Mouse (Mus musculus) midbrain, embryonic 14.5 days (tissue): ENCODE data around the gene Hira. TPM values are rescaled to one million over a fixed set of nuclear protein-coding genes. Genes with fewer than 3 reads are reported as not detected.

Experiments
- ATAC-seq: fragments of 200-750 bp; cut with Nextera tagmentation; 2 replicates; pipeline ENCODE4 v1.8.0; 2017; ENCODE audit warnings: moderate number of reproducible peaks, moderate library complexity; ENCODE audit not compliant: low FRiP score, low TSS enrichment
- DNase-seq: peaks from one replicate; pipeline ENCODE4 v3.0.0-alpha.2; 2015
- H3K27ac ChIP-seq: fragments of 300-500 bp; sonication (generic); replicated peaks from 2 replicates; pipeline ENCODE4 v1.5.1; 2014; ENCODE audit warnings: mild to moderate bottlenecking, low read depth, low read length, moderate library complexity
- H3K27me3 ChIP-seq: fragments of 300-500 bp; sonication (generic); 2 replicates; pipeline ENCODE4 v1.6.1; 2014; ENCODE audit warnings: low read length, control low read depth, mixed read lengths; ENCODE audit not compliant: control insufficient read depth, insufficient read depth
- H3K36me3 ChIP-seq: fragments of 300-500 bp; sonication (generic); 2 replicates; pipeline ENCODE4 v1.6.1; 2014; ENCODE audit warnings: low read length, control low read depth; ENCODE audit not compliant: control insufficient read depth, insufficient read depth
- H3K4me1 ChIP-seq: fragments of 300-500 bp; sonication (generic); 2 replicates; pipeline ENCODE4 v1.6.1; 2014; ENCODE audit warnings: mild to moderate bottlenecking, antibody characterized with exemption, low read length, control low read depth; ENCODE audit not compliant: control insufficient read depth, insufficient read depth
- H3K4me2 ChIP-seq: fragments of 300-500 bp; sonication (generic); 2 replicates; pipeline ENCODE4 v1.6.1; 2014; ENCODE audit warnings: mild to moderate bottlenecking, low read length, moderate library complexity
- H3K4me3 ChIP-seq: fragments of 300-500 bp; sonication (generic); replicated peaks from 2 replicates; pipeline ENCODE4 v1.5.1; 2014; ENCODE audit warnings: low read depth, low read length
- H3K9ac ChIP-seq: fragments of 300-500 bp; sonication (generic); replicated peaks from 2 replicates; pipeline ENCODE4 v1.6.1; 2014; ENCODE audit warnings: mild to moderate bottlenecking, low read length, moderate library complexity
- H3K9me3 ChIP-seq: fragments of 300-500 bp; sonication (generic); 2 replicates; pipeline ENCODE4 v1.6.1; 2016; ENCODE audit warnings: low read length, control low read depth, mixed read lengths; ENCODE audit not compliant: control insufficient read depth
- WGBS: fragments of 180-500 bp; shearing (Covaris S2); extraction: QIAGEN DNeasy Blood & Tissue Kit; methylation state at CpG from one replicate; pipeline ENCODE4 v1.1.7; 2014; 5-methylcytosine and 5-hydroxymethylcytosine counted together
- polyA plus RNA-seq: library from polyadenylated mRNA; unstranded; fragments of >200 nt; fragmentation: Nextera tagmentation; extraction: Ambion mirVana; gene quantifications from 2 replicates; pipeline ENCODE4 v1.2.1, GENCODE M21; 2014

Hira gene
- polyA plus RNA-seq, 1 experiment from 2014 or later, result 23.4 TPM

DNA sequence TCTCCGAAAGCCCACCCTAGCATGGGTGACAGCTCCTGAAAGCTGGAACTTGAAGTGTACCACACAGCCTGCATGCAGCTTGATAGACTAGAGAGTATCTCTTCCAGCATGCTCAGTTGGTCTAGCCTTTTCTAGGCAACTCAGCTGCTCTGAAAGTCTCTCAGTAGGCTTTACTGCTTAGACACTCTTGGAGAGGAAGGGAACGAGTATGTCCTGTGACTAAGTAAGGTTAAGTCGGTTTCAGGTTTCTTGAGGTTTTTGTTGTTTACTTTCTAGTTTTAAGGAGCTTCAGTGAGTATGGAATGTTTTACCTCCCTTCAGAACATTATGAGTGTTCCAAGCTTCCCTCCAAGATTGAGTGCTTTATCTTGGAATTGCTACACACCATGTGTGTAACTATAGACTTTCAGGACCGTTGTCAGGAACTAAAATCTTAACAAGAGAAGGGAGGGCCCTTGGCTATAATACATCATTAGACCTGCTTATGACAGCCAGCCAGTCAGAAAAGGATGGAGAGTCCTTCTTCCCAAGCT lies 17.1 kb downstream of the Hira start:
- Histone ChIP-seq H3K4me3 (no peak overlapping the region), H3K36me3 (peaks cover 35% of the 10 kb centered on the region), H3K27ac (no peak overlapping the region), H3K4me2 (no peak overlapping the region), H3K4me1 (no peaks in the 10 kb centered on the region), H3K9me3 (no peaks in the 10 kb centered on the region), H3K27me3 (no peaks in the 10 kb centered on the region), H3K9ac (no peak overlapping the region)
- WGBS, result 88% methylated on average over 4 of the region's 4 CpGs
- DNase-seq (no peak), ATAC-seq (no peak)

DNA sequence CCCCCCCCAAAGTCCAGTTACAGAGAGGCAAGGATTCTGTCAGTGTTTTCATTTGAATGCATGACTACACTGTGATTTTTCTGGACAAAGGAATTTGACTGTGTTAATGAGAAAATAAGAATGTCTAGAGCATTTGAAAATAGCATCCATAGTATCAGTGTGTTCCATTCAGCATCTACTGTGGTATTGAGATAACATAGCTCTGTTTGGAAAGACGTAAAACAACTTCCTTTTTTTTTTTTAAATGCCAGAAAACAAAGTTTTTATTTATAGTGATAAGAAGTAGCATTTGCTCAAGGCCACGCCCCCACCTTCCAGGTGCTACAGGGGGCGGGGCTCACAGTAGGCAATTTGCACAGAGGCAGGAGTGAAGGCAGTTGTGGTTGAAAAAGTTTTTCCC lies 18.4 kb downstream of the Hira start:
- peaks cover 48% of the 10 kb centered on the region for H3K36me3 ChIP-seq
- H3K4me3 ChIP-seq, result no peak overlapping the region
- no peak overlapping the region for H3K4me2 ChIP-seq
- H3K27ac ChIP-seq, result no peak overlapping the region
- H3K9me3 ChIP-seq, result no peaks in the 10 kb centered on the region
- WGBS, result 94% methylated on average over 3 of the region's 3 CpGs
- no peaks in the 10 kb centered on the region for H3K4me1 ChIP-seq
- no peak for ATAC-seq
- H3K9ac ChIP-seq, result no peak overlapping the region
- no peaks in the 10 kb centered on the region for H3K27me3 ChIP-seq
- DNase-seq, result no peak

DNA sequence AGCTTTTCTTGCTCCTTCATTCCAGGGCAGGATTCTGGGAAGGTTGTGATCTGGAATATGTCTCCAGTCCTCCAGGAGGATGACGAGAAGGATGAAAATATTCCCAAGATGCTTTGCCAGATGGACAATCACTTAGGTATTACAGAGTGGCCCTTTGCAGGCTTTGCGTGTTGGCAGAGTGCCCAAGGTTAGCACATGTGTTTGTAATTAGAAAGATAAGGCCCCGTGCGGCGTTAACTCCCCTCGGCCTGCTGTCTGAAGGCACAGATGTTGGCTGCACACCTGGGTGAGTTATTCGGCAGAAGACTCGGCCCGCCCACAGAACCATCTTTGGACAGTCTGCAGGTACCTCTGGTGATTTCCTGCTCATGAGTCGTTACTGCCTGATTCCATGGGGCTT lies 19.6 kb downstream of the Hira start:
- H3K4me1 ChIP-seq, result no peaks in the 10 kb centered on the region
- no peaks in the 10 kb centered on the region for H3K27me3 ChIP-seq
- no peak overlapping the region for H3K4me2 ChIP-seq
- H3K4me3 ChIP-seq, result no peak overlapping the region
- H3K9ac ChIP-seq, result no peak overlapping the region
- H3K36me3 ChIP-seq, result peaks cover 57% of the 10 kb centered on the region
- H3K9me3 ChIP-seq, result no peaks in the 10 kb centered on the region
- WGBS, result 89% methylated on average over 10 of the region's 10 CpGs
- H3K27ac ChIP-seq, result no peak overlapping the region
- no peak for ATAC-seq
- DNase-seq, result peak; percentile 3

DNA sequence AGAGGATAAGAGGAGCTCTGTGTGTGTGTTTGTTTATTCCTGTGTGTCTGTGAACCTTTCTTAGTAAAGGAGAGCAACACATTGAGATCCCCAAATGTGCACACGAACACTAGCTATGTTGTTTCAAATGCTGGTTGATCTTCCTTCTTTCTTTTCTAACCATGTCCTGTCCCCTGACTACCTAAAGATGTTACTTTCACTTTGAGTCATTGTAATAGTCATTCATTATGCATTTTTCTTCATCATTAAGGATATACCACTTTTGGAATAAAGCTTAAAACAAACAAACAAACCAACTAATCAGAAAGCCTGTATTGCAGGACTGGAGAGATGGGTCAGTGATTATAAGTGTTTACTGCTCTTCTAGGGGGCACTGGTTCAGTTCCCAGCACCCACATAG lies 28.8 kb downstream of the Hira start:
- Histone ChIP-seq H3K9me3 (no peaks in the 10 kb centered on the region), H3K27me3 (no peaks in the 10 kb centered on the region), H3K4me2 (no peak overlapping the region), H3K4me1 (no peaks in the 10 kb centered on the region), H3K36me3 (peaks cover 68% of the 10 kb centered on the region), H3K27ac (no peak overlapping the region), H3K4me3 (no peak overlapping the region), H3K9ac (no peak overlapping the region)
- ATAC-seq (no peak), DNase-seq (no peak)
- WGBS, result 100% methylated on average over 1 of the region's 1 CpGs

DNA sequence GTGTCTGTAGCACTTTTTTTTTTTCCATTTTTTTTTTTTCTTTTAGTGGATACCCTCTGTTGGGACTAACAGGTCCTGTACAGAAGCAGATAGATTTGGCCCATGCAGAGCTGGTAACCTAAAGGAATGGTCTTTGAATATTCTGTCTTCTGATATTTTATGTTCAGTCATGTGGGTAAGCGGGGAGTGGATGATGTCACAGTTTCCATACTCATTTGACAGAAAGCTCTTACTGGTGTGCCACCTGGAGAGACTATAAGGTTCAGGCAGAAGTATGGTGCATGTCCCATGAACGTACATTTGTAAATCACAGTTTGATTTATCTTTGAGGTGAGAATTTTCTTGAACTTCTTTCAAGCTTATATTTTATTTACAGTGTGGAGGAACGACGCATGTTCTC lies 39.2 kb downstream of the Hira start:
- Histone ChIP-seq H3K27ac (no peak overlapping the region), H3K36me3 (peaks cover 79% of the 10 kb centered on the region), H3K9ac (no peak overlapping the region), H3K4me3 (no peak overlapping the region), H3K4me1 (no peaks in the 10 kb centered on the region), H3K4me2 (no peak overlapping the region), H3K27me3 (no peaks in the 10 kb centered on the region), H3K9me3 (no peaks in the 10 kb centered on the region)
- ATAC-seq, result no peak
- DNase-seq, result no peak
- WGBS, result 96% methylated on average over 4 of the region's 4 CpGs

DNA sequence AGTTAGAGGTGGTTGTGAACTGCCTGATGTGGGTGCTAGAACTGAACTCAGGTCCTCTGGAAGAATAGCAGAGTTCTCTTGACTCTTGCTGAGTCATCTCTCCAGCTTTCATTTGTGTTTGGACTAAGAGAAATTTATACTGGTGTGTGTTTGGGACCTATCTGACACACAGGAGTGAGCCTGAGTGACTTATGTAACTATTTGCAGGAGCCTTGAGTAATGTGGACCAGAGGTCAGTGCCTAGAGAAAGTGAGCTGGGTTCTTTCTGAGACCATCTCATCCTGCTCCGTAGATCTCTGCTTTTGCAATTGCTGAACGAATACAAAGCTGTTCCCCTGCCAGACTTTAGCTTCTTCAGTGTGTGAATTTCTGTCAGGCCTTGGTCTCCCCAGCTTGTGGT lies 44.9 kb downstream of the Hira start:
- H3K27ac ChIP-seq, result no peak overlapping the region
- peaks cover 97% of the 10 kb centered on the region for H3K36me3 ChIP-seq

DNA sequence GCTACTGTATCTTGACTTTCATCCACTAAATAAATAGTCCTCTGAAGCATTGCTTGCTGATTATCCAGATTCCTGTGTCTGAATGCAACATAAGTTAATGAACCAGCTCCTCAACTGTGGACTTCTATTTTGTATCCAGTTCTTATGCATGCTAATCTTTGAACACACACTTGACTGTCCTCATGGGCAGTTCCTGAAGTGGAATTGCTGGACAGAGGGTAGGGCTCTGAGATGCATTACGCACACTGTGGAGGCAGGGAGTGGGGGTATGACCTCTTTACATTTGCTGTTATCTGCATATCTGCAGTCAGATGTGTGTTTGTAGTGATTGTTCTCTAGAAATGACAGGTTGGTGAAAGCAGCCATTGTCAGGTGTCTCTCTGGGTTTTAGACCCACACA lies 51.1 kb downstream of the Hira start:
- Histone ChIP-seq H3K4me2 (no peak overlapping the region), H3K36me3 (peaks cover 88% of the 10 kb centered on the region), H3K9me3 (no peaks in the 10 kb centered on the region), H3K27me3 (no peaks in the 10 kb centered on the region), H3K4me3 (no peak overlapping the region), H3K4me1 (no peaks in the 10 kb centered on the region), H3K9ac (no peak overlapping the region), H3K27ac (no peak overlapping the region)
- ATAC-seq (no peak), DNase-seq (no peak)
- WGBS, result 94% methylated on average over 1 of the region's 1 CpGs

More for the DNA sequence above, 44.9 kb downstream of the Hira start:
- Histone ChIP-seq H3K27me3 (no peaks in the 10 kb centered on the region), H3K4me1 (no peaks in the 10 kb centered on the region), H3K9ac (no peak overlapping the region), H3K4me2 (no peak overlapping the region), H3K9me3 (no peaks in the 10 kb centered on the region), H3K4me3 (no peak overlapping the region)
- no peak for ATAC-seq
- DNase-seq, result no peak
- 92% methylated on average over 2 of the region's 2 CpGs for WGBS

DNA sequence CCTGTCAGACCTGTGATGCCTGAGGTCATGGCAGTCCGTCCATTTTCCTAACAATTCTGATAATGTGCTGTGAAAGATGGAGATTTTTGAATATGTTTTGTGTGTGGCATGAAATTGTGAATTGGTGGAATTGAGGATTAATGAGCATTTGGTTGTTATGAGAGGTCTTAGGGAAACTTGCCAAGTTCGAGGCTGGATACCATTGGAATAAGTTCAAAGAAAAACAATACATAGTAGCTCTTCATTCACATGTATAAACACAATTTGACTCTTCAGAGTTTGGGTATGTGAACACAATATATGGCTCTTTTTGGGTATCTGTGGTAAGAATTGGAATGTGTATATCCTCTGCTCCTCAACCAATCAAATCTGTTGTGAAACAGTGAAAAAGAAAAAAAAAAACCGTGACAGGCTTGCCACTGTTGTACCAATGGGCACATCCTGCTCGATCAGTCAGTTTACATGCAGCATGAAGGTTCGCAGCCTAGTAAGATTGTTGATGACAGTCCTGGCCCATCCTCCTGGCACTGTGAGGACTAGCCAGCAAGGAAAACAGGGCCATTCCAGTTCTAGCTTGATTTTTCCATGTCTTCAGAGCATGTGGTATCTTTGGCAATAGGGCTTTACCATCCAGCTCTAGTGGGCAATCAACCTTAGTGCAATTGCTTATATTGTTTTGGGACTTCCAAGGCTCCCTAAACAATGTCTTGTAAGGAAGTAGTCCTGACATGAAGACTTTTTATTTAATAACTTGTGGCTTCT lies 61.7 kb downstream of the Hira start:
- WGBS, result 88% methylated on average over 5 of the region's 5 CpGs
- H3K36me3 ChIP-seq, result peaks cover 67% of the 10 kb centered on the region
- no peak for DNase-seq

DNA sequence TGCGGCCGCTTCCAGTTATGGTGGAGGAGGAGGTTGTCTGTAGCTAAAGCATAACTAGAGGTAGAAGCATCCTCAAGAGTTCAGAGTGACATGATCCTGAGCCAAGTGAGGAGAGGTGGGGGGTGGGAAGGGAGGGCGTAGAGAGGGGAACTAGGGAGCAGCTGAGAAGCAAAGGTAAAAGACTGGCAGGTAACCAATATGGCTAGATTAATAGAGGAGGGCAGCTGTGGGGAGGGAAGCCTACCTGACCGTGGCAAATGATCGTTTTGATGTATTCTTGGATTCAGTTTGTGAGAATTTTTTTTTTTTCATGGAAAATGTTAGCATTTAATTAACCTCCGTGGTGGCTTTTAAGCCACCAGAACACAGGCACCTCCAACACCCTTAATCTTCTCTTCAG lies 67.1 kb downstream of the Hira start:
- H3K4me1 ChIP-seq, result no peaks in the 10 kb centered on the region
- ATAC-seq, result no peak
- H3K9ac ChIP-seq, result no peak overlapping the region
- no peak for DNase-seq
- no peak overlapping the region for H3K27ac ChIP-seq
- no peak overlapping the region for H3K4me2 ChIP-seq
- no peaks in the 10 kb centered on the region for H3K27me3 ChIP-seq
- no peak overlapping the region for H3K4me3 ChIP-seq
- peaks cover 67% of the 10 kb centered on the region for H3K36me3 ChIP-seq
- WGBS, result 98% methylated on average over 6 of the region's 6 CpGs
- no peaks in the 10 kb centered on the region for H3K9me3 ChIP-seq

More for the DNA sequence above, 61.7 kb downstream of the Hira start:
- H3K27ac ChIP-seq, result no peak overlapping the region
- no peak for ATAC-seq
- H3K9me3 ChIP-seq, result no peaks in the 10 kb centered on the region
- no peaks in the 10 kb centered on the region for H3K4me1 ChIP-seq
- no peak overlapping the region for H3K4me3 ChIP-seq
- no peaks in the 10 kb centered on the region for H3K27me3 ChIP-seq
- no peak overlapping the region for H3K4me2 ChIP-seq
- no peak overlapping the region for H3K9ac ChIP-seq
